Mouse (Mus musculus) urinary bladder, postnatal 4 days (tissue): ENCODE measurements around the gene Skap1.
"Not testable (repeated sequence)": the region's sequence is repeated elsewhere in the genome, so short reads cannot be mapped to it uniquely, and the experiment has no call there.

ENCODE experiments used
- DNase-seq, 2 experiments: peaks; one replicate each; pipeline ENCODE4 v3.0.0; 2021 to 2022; ENCODE audit warnings: low spot score in 2 of 2

The Skap1 gene

DNA sequence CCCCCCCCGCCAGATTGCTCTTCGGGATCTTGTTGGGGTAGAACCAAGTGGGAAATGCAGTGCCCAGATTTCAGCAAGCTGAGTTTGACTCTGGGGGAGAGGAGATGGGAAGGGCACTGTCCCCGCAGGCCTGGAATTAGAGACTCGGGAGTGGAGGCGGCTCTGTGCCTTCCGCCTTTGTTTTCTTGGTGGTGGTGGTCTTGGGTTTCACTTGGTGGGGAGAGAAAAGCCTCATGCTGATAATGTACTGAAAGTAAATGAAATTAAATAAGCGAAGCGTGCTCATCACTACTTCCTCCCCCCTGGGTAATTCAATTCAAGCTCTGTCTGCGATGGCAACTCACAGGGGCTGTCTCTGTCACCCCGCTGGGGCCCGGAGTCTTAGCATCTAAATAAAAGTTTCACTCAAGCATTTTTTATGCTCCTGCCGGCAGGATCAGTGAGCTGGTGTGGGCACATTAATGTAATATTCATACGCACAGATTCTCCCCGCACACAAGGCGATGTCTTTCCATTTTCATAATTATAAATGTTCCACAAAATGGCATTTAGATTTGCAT lies 231.9 kb downstream of the Skap1 start:
- DNase-seq, result no peak

DNA sequence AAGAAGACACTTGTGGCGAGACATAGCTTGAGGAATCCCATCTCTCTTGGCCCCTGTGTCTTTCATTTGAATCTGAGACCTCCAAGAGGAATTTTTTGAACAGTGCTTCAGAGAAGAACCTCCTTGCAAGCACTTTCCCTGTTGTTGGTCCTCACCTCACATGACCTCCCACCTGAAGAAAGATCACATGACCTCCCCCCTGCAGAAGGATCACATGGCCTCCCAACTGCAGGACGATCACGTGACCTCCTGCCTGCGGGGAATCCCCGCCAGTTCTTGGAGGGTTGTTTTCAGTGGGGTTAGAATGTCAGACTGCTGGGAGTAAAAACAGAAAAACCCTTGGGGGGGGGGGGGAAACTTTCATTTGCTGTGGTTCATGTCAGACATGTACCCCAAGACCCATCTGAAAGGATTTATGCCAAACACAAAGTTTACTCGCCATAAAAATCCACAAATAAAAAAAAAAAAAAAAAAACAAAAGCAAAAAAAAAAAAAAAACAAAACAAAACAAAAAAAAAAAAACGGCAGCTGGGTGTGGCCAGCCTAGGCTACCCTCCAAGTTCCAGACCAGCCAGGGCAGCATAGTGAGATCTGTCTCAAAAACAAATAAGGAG lies 232.6 kb downstream of the Skap1 start:
- no peak for DNase-seq

DNA sequence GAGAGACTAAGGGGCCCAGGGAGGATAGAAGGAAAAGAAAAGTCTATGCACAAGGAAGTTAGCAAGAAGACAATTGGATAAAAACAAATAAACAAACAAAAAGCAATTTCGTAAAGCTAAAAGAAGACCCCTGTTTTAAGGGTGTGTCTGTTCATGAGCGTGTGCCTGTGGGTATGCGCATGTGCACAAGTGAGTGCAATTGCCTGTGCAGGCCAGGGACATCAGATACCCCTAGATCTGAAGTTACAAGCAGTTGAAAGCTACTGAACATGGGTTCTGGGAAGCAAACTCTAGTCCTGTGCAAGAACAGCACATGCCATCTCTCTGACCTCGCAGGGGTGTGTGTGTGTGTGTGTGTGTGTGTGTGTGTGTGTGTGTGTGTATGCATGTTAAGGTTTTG lies 233.1 kb downstream of the Skap1 start:
- DNase-seq, result no peak

DNA sequence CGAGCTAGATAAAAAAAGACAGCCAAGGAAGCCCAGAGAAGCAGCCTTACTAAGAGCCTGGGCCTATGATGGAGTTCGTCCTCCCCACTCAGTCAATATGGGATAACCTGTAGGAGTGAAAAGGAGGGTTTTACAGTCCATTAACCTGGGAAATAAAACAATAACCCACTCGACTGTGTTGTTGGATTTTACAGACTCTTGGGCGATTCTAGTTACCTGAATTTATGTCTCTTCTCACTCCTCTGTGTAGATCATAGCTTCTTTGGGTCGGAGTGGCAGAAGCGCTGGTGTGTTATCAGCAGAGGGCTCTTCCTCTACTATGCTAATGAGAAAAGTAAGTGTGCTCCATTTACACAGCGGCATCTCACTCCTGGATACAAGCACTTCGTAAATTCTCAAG lies 239.4 kb downstream of the Skap1 start:
- DNase-seq, result no peak

DNA sequence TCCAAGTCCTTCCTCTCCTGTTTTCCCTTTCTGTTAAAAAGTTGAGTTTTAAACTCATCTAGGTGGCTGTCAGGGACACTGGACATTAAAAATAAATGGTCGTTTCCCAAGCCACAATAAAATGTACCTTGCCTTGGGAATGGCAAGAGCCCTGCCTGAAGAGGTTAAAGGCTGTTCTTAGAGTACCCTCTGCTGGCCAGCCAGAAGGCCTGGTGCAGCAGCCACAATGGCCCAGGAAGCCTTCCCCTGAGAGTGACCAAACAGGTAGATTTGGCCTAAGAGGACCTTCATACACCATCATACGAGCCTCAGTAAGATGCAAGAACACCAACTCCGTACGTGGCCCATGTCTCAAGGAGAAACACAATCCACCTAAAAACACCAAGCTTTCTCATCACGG lies 246.9 kb downstream of the Skap1 start:
- no peak for DNase-seq

DNA sequence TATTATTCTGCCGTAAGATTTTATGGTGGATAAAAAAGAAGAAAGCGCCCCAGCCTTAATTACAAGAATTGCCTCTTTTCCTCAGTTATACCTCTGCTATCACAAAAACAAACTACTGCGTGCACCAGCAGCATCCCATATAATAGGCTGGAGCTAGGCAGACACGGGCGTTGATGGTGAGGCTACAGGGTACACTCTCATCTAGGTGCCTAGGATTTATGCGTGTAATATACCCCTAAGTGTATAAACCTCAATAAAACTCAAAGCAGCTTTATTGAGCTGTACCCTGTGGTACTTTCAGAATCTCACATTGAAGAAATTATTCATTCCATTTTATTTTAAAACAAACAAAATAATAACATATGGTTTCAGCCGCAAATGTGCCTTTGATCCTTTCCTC lies 247.3 kb downstream of the Skap1 start:
- DNase-seq, result no peak

DNA sequence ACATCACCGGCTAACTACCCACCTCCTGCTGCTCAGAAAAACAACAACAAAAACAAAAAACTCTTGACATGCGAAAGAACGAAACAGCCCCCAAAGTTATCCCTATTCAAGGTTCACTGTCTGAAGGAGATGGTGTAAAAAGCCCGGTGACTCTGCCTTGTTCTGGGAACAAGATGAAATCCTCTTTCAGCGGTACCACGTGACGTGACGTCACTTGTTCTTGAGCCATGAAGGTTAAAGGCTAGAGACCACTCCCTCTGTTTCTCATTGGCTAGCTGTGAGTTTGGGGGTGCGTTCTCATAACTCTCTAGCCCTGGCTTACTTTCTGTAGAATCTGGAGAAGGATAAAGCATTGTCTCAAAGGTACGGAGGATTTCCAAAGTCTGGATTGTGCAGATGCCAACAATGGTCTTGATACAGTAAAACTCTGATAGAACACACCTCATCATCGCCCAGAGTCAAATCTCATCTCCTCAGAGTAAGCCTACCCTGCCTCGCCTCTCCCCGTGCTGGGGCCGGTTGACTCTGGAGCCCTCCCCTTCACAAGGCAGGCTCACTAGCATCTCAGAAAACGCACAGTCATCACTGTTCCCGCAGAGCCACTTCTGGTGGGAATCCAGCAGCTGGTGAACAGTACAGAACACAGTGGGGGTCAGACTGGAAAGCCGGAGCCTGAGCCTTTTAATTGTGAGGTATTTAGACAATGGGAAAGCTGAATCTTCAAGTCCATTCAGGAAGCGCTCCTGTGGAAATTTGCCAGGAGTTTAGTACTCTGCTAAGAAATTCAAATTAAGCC lies 249.0 kb downstream of the Skap1 start:
- DNase-seq, result no peak

DNA sequence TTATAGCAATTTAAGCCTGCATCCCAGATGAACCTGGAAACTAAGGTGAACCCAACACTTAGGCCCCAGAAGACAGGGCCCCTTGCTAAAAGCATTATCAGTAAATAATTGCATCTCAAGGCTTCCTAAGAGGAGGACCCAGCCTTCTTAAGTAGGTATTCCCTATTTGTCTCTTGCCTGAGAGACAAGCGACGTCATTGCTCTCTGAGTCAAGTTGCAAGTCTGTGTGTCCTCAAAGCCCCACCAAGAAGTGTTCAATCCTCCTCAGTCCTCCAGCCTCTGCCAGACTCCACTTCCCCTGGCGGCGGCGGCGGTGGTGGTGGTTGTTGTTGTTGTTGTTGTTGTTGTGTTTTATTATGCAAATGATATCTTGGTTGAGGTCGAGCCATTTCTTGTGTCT lies 249.6 kb downstream of the Skap1 start:
- no peak for DNase-seq

DNA sequence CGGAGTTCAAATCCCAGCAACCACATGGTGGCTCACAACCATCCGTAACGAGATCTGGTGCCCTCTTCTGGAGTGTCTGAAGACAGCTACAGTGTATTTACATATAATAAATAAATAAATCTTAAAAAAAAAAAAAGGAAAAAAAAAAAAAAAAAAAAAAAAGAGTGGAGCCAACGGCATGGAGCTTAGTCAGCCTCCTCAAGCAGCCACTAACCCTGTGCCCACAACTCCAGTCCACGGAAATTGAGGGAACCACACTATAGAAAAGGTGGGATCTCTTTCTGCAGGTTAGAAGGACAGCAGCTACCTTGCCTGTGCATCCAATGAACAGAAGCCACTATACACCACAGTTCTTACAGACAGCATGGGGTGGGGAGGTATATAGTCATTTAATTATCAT lies 250.8 kb downstream of the Skap1 start:
- DNase-seq, result not testable (repeated sequence)

DNA sequence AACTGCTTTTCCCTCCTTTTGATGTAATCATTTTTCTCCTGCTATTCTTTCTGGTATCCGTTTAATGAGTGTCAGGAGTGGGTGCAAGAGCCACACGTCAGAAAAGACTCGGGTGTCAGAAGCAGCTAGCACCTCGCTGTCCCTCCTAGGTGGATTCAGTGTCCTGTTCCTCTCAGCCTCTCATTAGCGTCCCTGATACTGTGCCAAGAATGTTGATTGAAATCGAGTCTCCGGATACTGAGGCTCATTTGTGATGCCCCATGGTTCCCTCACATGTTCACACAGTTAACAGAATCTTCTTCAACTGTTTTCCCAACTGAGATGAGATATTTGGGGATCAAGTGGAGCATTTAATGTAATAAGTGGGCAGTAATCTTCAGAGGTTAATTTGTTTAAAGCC lies 254.2 kb downstream of the Skap1 start:
- DNase-seq, result no peak

DNA sequence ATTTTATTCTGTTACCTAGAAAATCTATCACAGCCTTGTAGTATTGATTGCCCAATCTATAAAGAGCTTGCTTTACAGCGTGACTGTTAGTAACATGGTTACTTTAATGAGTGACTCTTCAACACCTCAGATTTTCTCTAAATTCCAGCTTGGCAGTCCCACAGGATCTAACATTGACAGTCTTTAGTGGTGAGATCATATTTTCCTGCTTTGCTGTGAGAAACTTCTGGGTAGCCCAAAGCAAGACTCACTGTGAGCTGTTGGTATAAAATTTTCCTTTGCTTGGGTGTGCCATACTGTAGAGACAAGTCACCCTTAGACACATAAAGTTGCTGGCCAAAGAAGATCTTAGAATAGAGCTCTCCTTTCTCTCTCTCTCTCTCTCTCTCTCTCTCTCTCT lies 261.4 kb downstream of the Skap1 start:
- no peak for DNase-seq

DNA sequence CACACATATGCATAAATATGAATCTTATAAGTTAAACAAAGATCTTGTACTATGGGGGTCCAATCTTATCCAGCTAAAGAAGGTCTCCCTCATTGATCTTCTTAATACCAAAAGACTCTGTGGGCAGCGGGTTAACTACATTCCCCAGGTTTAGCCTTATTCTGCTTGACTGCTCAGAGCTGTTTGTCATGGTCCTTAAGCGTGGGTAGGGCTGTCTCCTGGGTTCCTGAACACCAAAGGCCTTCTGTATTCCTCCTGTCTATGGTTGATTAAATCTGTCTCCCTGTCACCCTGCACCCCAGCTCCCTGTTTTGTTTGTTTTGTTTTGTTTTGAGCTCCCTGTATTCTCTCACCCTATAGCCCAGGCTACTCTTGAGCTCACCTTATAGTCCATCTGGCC lies 264.2 kb downstream of the Skap1 start:
- no peak for DNase-seq

DNA sequence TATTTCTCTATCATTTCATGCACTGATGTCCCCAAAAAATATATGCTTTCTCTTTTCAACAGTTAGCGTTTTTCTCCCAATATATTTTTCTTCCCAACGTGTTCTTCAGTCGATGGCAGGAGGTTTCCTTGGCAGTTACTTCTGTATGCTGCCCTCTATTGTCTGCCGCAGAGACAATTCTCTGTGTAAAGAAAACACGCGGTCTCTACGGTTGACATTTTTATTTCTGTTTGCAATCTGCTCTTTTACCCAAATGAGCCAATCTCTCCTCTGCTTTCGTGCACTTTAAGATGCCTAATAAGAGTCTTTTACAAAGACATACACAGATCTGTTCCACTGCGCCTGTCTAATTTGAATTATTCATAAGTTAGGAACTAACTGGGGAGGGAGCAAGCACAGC lies 265.1 kb downstream of the Skap1 start:
- DNase-seq, result no peak

DNA sequence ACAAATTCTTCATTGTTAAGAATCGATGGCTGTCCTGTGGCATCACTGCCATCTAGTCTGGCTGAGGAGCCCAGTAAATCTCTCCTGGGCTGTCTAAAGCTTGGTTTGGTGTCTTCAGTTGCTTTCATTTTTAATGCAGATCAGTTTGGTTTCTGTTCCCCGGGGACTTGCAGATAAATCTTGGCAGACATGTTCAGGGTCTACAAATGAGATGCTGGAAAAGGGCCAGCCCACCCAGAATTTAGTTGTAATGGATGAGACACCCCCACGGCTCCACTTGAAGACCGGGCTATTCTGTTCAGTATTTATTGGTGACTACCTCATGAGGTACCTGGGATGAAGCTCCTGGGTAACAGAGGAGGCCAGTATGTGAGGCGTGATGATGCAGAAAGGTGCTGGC lies 265.9 kb downstream of the Skap1 start:
- DNase-seq, result no peak

DNA sequence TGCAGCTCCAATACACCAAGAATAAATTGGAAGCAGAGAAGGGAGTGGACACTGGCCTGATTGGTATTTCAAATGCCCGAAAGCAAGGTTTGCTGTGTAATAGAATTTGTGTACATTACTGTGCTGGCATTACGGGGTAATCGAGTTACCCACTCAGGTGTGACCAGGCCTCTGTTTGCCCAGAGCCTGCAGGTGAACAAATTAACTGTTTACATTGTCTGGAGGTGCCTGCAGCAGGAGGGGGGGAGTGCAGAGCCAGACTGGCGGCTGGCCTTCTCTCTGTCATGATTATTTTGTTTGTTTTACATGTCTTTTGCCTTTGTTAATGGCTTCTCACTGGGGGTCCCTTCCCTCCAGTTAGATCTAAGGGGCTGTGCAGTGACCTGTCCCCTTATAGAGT lies 268.3 kb downstream of the Skap1 start:
- DNase-seq, result no peak

DNA sequence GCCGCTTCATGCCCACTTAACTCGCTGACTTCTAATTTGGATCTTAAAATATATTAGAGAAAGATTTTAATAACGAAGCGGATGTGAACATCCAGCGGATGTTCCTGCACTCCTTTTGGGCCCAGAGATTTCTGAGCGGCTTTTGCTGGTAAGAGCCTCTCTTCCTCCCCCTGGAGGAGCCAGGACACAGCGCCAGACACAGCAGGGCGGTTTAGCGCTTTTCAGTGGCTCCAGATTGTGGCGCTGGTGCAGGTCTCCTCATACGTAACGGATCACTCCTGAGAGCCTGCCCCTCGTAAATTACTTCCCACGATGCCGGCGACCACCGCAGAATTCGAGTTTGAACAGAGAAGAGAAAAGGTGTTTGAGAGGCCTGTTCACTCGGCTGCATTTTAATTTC lies 271.5 kb downstream of the Skap1 start:
- peak in 1 of 2 experiments; percentile 35 for DNase-seq

DNA sequence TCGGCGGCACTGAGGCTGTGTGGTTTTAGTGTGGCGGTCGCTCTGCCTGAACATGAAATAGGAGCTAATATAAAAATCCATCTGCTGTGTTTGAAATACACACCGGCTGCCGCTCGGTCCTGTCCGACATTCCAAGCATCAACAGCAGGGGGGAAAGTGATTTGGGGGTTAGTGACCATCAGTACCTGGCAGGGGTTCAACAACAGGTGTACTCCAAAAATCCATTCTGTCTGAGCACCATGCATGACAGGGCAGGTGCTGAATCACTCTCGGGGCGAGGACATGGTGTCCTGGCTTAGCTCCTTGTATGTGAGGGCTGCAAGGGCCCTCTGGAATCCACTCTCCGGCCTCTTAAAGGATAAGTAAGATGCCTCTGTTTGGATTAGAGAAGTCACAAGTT lies 272.0 kb downstream of the Skap1 start:
- DNase-seq, result no peak

DNA sequence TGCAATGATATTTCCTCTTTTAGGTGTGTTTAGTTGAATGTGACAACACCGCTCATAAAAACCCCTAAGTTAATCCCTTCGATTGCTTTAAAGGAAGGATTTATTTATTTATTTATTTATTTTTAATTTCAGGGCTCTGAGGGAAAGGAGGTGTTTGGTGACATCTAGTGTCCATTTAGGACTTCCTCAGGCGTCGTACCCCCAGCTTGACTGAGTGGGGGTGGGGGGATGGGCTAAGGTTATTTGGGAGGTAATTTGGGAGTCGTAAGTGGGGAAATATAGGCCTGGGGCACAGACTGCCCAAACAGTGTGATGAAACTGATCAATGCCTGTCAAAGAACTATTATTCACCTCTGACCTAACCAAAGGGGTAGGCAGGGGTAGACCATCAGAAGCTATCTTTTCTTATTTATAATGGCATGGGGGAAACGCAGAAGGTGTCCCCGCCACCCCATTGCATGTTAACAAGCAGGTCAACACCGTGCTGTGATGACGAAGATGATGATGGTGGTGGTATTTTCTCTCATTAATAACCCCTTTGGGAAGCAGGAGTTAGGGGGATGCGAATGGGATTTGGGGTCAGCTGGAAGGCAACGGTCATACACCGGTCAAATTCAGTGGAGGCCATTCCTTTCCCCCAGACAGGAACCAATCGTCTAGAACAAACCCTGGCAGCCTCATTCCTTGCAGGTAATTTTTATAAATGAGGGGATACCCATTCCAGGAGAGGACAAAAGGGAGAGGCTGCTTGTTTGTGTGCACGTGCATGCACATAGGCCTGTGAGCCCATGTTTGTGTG lies 273.5 kb downstream of the Skap1 start:
- DNase-seq, result no peak

DNA sequence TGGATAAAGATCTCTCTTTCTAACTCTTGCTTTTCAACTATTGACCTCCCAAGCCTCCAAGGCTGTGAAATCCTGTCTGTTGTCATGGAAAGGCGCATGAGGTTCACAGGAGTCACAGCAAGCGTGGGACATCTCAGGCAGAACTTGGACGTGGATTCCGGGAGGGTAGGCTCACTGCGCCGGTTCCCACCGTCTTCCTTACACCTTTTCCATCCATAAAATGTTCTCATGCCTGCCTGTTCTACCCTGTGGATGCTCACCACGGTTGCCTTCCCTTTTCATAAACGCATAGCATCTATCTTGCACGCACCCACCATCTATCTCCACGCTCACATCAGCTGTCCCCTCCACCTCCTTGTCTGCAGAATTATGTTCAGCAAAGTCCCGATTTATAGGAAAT lies 276.4 kb downstream of the Skap1 start:
- DNase-seq, result no peak

DNA sequence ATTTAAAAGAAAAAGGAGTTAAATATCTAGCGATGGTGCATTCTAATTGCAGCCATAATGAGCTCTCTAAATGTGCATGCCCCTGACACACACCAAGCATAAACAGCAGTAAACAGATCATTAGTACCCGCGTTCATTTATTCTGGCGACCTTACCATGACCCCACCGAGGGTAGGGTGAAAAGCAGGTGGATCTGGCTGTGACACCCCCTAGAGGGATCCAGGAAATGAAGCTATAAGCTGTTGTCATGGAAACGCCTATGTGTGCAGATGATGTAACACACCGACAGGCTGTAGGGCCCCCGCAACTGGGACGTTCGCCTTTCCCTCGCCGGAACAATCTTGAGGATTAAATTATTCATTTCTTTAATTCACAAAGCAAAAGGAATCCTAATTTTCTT lies 277.6 kb downstream of the Skap1 start:
- no peak for DNase-seq

DNA sequence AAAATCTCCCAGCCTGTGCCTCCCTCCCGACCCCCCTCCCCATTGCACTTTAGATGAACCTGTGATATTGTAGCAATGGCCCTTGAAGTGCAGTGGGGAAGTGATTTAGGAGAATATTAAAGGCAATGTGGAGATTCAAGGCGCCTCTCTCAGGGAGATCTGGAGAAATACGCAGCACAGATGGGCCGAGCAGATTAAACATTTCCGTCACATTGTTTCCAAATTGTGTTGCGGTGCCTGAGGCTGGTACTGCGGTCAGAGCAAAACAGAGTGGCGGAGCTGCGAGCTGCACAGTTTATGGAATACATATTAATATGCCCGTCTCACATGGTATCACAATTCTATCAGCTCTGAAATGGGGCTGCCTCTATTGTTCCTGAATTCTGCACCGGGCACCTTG lies 278.6 kb downstream of the Skap1 start:
- DNase-seq, result no peak

DNA sequence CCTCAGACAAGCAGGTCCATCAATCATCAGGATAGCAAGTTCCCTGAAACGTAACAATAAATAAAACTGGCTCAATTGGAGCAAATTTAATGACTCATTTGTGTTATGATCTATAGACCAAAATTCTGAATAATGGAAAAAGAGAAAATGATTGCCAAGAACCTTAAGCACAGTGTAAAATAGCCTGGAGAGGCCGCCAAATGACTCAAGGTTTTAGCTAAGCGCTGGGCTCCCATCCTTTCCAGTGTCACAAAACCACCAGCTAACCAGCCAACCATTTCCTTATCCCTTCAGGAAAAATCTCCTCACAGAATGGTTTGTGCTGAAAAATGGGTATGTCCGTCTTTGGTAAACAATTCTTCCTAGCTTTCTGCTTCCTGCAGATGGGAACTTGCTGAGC lies 279.5 kb downstream of the Skap1 start:
- DNase-seq, result no peak

DNA sequence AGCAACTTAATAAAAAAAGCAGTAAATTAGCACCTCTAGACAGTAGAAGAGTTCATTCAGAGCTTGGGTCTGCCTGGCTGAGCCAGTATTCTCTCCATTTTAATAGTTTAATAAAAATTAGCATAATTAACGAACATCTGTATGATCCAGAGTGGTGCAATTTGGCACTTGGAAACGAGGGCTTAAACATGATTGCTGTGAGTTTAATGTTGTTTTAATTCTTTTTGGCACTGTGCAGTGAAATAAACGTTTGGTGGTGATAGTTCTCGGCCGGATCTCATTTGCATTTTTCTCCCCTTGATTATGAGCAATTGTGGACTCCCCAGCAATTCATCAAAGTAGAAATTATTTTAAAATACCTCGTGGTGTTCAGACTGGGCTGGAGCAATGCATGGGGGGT lies 282.3 kb downstream of the Skap1 start:
- DNase-seq, result no peak
